Mouse (Mus musculus) embryonic facial prominence, embryonic 10.5 days (tissue): Measurements from ENCODE around the gene Tgfbr1. TPM values are rescaled to one million over a fixed set of nuclear protein-coding genes. Genes with fewer than 3 reads are reported as not detected.

Source experiments
- DNase-seq: peaks from one replicate; pipeline ENCODE4 v3.0.0-alpha.2; 2017; ENCODE audit warnings: low spot score
- H3K27ac ChIP-seq: fragments of 300-500 bp; sonication (generic); replicated peaks from 2 replicates; pipeline ENCODE4 v1.5.1; 2016; ENCODE audit warnings: mild to moderate bottlenecking
- H3K27me3 ChIP-seq: fragments of 300-500 bp; sonication (generic); replicated peaks from 2 replicates; pipeline ENCODE4 v1.6.1; 2016; ENCODE audit warnings: low read depth, mild to moderate bottlenecking; ENCODE audit not compliant: poor library complexity, severe bottlenecking
- H3K36me3 ChIP-seq: fragments of 300-500 bp; sonication (generic); replicated peaks from 2 replicates; pipeline ENCODE4 v1.6.1; 2016; ENCODE audit warnings: mild to moderate bottlenecking, moderate library complexity
- H3K4me1 ChIP-seq: fragments of 300-500 bp; sonication (generic); 2 replicates; pipeline ENCODE4 v1.6.1; 2016
- H3K4me3 ChIP-seq: fragments of 300-500 bp; sonication (generic); 2 replicates; pipeline ENCODE4 v1.5.1; 2016; ENCODE audit warnings: mild to moderate bottlenecking, moderate library complexity
- H3K9me3 ChIP-seq: fragments of 300-500 bp; sonication (generic); 2 replicates; pipeline ENCODE4 v1.6.1; 2016; ENCODE audit warnings: mild to moderate bottlenecking
- WGBS: fragments of 180-500 bp; shearing (Covaris S2); methylation state at CpG from one replicate; pipeline ENCODE4 v1.1.7; 2016; 5-methylcytosine and 5-hydroxymethylcytosine counted together
- polyA plus RNA-seq: library from polyadenylated mRNA; unstranded; fragments of >200 nt; fragmentation: Nextera tagmentation; extraction: Ambion mirVana; gene quantifications from 2 replicates; pipeline ENCODE4 v1.2.1, GENCODE M21; 2016

Gene Tgfbr1
- polyA plus RNA-seq, 1 experiment from 2014 or later: 95.0 TPM

- WGBS: 86% methylated on average over 2 of the region's 2 CpGs
- Histone ChIP-seq H3K36me3 (peaks cover 89% of the 10 kb centered on the region), H3K27me3 (no peaks in the 10 kb centered on the region), H3K27ac (no peak overlapping the region), H3K4me3 (no peak overlapping the region), H3K4me1 (no peaks in the 10 kb centered on the region), H3K9me3 (no peaks in the 10 kb centered on the region)
- no peak for DNase-seq
These were observed 51.5 kb downstream of the Tgfbr1 start for GRCm38 (mm10) chr4:47404536-47404935.

- no peaks in the 10 kb centered on the region for H3K9me3 ChIP-seq
- no peaks in the 10 kb centered on the region for H3K27me3 ChIP-seq
- no peak overlapping the region for H3K27ac ChIP-seq
- H3K4me3 ChIP-seq: no peak overlapping the region
- H3K36me3 ChIP-seq: peaks cover 89% of the 10 kb centered on the region
- no peak for DNase-seq
- WGBS: 89% methylated on average over 2 of the region's 2 CpGs
- no peaks in the 10 kb centered on the region for H3K4me1 ChIP-seq
These were observed 54.1 kb downstream of the Tgfbr1 start for GRCm38 (mm10) chr4:47407161-47407560.

GRCm38 (mm10) chr4:47417871-47418270 is 64.8 kb downstream of the Tgfbr1 start:
- 77% methylated on average over 3 of the region's 3 CpGs for WGBS
- no peak overlapping the region for H3K4me3 ChIP-seq
- H3K27me3 ChIP-seq: no peaks in the 10 kb centered on the region
- peaks cover 19% of the 10 kb centered on the region for H3K36me3 ChIP-seq
- H3K4me1 ChIP-seq: peaks cover 20% of the 10 kb centered on the region
- no peaks in the 10 kb centered on the region for H3K9me3 ChIP-seq
- no peak overlapping the region for H3K27ac ChIP-seq
- no peak for DNase-seq

GRCm38 (mm10) chr4:47419268-47419973 is 66.4 kb downstream of the Tgfbr1 start:
- Histone ChIP-seq H3K27me3 (0 out of 2 replicates have a peak, but pooled peaks cover 6% of the 10 kb centered on the region), H3K27ac (no peak overlapping the region), H3K4me1 (peaks cover 31% of the 10 kb centered on the region), H3K9me3 (no peaks in the 10 kb centered on the region), H3K36me3 (peaks cover 8% of the 10 kb centered on the region; the same call in 1 of the 2 replicates), H3K4me3 (no peak overlapping the region)
- WGBS: 21% methylated on average over 9 of the region's 9 CpGs
- DNase-seq: peak; percentile 43

- Histone ChIP-seq H3K36me3 (peaks cover under 1% of the 10 kb centered on the region; the same call in 1 of the 2 replicates), H3K27ac (no peak overlapping the region), H3K9me3 (no peaks in the 10 kb centered on the region), H3K27me3 (0 out of 2 replicates have a peak, but pooled peaks cover 6% of the 10 kb centered on the region), H3K4me3 (no peak overlapping the region), H3K4me1 (peaks cover 39% of the 10 kb centered on the region)
- WGBS: 30% methylated on average over 7 of the region's 7 CpGs
- DNase-seq: no peak
These were observed 67.2 kb downstream of the Tgfbr1 start for GRCm38 (mm10) chr4:47420191-47420590.

- Histone ChIP-seq H3K4me1 (peaks cover 42% of the 10 kb centered on the region), H3K27me3 (peaks cover 13% of the 10 kb centered on the region; the same call in 1 of the 2 replicates), H3K27ac (no peak overlapping the region)
These were observed 69.2 kb downstream of the Tgfbr1 start for GRCm38 (mm10) chr4:47422194-47422593.

GRCm38 (mm10) chr4:47422946-47423345 is 69.9 kb downstream of the Tgfbr1 start:
- Histone ChIP-seq H3K4me3 (no peak overlapping the region), H3K36me3 (no peaks in the 10 kb centered on the region), H3K27ac (no peak overlapping the region), H3K9me3 (no peaks in the 10 kb centered on the region), H3K4me1 (peaks cover 42% of the 10 kb centered on the region), H3K27me3 (peaks cover 13% of the 10 kb centered on the region; the same call in 1 of the 2 replicates)
- 83% methylated on average over 3 of the region's 3 CpGs for WGBS
- no peak for DNase-seq

More at GRCm38 (mm10) chr4:47422194-47422593, 69.2 kb downstream of the Tgfbr1 start:
- WGBS: 28% methylated on average over 3 of the region's 3 CpGs
- H3K36me3 ChIP-seq: no peaks in the 10 kb centered on the region
- no peaks in the 10 kb centered on the region for H3K9me3 ChIP-seq
- no peak overlapping the region for H3K4me3 ChIP-seq
- DNase-seq: no peak

GRCm38 (mm10) chr4:47424376-47424775 is 71.4 kb downstream of the Tgfbr1 start:
- WGBS: 11% methylated on average over 2 of the region's 2 CpGs
- Histone ChIP-seq H3K27ac (no peak overlapping the region), H3K27me3 (peaks cover 13% of the 10 kb centered on the region; the same call in 1 of the 2 replicates), H3K36me3 (no peaks in the 10 kb centered on the region), H3K9me3 (no peaks in the 10 kb centered on the region), H3K4me1 (peaks cover 42% of the 10 kb centered on the region), H3K4me3 (no peak overlapping the region)
- DNase-seq: no peak

- Histone ChIP-seq H3K27ac (no peak overlapping the region), H3K27me3 (peaks cover 13% of the 10 kb centered on the region; the same call in 1 of the 2 replicates), H3K4me3 (no peak overlapping the region), H3K4me1 (peaks cover 38% of the 10 kb centered on the region), H3K36me3 (no peaks in the 10 kb centered on the region), H3K9me3 (no peaks in the 10 kb centered on the region)
- DNase-seq: peak; percentile 12
- 90% methylated on average over 16 of the region's 16 CpGs for WGBS
These were observed 72.3 kb downstream of the Tgfbr1 start for GRCm38 (mm10) chr4:47425247-47425830.

GRCm38 (mm10) chr4:47427606-47428005 is 74.6 kb downstream of the Tgfbr1 start:
- DNase-seq: no peak
- peaks cover 22% of the 10 kb centered on the region for H3K4me1 ChIP-seq
- peaks cover 13% of the 10 kb centered on the region; the same call in 1 of the 2 replicates for H3K27me3 ChIP-seq
- no peaks in the 10 kb centered on the region for H3K9me3 ChIP-seq
- no peak overlapping the region for H3K4me3 ChIP-seq
- no peaks in the 10 kb centered on the region for H3K36me3 ChIP-seq
- 66% methylated on average over 3 of the region's 3 CpGs for WGBS
- no peak overlapping the region for H3K27ac ChIP-seq

GRCm38 (mm10) chr4:47430557-47430956 is 77.5 kb downstream of the Tgfbr1 start:
- no peaks in the 10 kb centered on the region for H3K9me3 ChIP-seq
- WGBS: 61% methylated on average over 6 of the region's 6 CpGs
- DNase-seq: no peak
- no peaks in the 10 kb centered on the region for H3K36me3 ChIP-seq
- no peaks in the 10 kb centered on the region for H3K4me1 ChIP-seq
- no peak overlapping the region for H3K27ac ChIP-seq
- H3K4me3 ChIP-seq: no peak overlapping the region
- H3K27me3 ChIP-seq: peaks cover 5% of the 10 kb centered on the region; the same call in 1 of the 2 replicates

- no peak for DNase-seq
These were observed 78.1 kb downstream of the Tgfbr1 start for GRCm38 (mm10) chr4:47431081-47431480.

GRCm38 (mm10) chr4:47432766-47433165 is 79.7 kb downstream of the Tgfbr1 start:
- Histone ChIP-seq H3K4me1 (peaks cover 7% of the 10 kb centered on the region), H3K9me3 (no peaks in the 10 kb centered on the region), H3K4me3 (no peak overlapping the region), H3K27ac (no peak overlapping the region), H3K36me3 (no peaks in the 10 kb centered on the region), H3K27me3 (peaks cover 17% of the 10 kb centered on the region)
- WGBS: 90% methylated on average over 7 of the region's 7 CpGs
- DNase-seq: no peak

More at GRCm38 (mm10) chr4:47431081-47431480, 78.1 kb downstream of the Tgfbr1 start:
- H3K4me3 ChIP-seq: no peak overlapping the region
- H3K4me1 ChIP-seq: no peaks in the 10 kb centered on the region
- H3K36me3 ChIP-seq: no peaks in the 10 kb centered on the region
- H3K27me3 ChIP-seq: peaks cover 4% of the 10 kb centered on the region
- WGBS: 89% methylated on average over 5 of the region's 5 CpGs
- H3K27ac ChIP-seq: no peak overlapping the region
- no peaks in the 10 kb centered on the region for H3K9me3 ChIP-seq
